Mouse (Mus musculus) urinary bladder, postnatal 10 days (tissue): ENCODE data around the gene Snu13.

Source experiments
- DNase-seq: peaks from one replicate; pipeline ENCODE4 v3.0.0; 2022; ENCODE audit warnings: low spot score

Snu13 gene

DNA sequence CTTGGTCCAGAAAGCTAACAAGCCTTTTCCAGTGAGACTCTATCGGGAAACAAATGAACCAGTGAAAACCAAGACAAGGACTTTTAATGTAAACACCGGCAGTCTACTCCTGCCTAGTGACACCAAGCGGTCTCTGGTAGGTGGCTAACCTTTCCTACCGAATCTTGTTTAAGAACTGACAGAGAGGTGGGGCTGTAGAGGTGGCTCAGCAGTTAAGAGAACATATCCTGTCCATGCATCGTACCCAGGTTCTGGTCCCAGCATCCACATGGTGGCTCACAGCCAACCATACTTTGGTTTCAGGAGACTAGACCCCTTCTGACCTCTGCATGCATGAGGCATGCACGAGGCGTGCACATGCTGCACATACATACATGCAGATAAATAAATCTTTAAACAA, 20.1 kb downstream of the Snu13 start:
- no peak for DNase-seq

DNA sequence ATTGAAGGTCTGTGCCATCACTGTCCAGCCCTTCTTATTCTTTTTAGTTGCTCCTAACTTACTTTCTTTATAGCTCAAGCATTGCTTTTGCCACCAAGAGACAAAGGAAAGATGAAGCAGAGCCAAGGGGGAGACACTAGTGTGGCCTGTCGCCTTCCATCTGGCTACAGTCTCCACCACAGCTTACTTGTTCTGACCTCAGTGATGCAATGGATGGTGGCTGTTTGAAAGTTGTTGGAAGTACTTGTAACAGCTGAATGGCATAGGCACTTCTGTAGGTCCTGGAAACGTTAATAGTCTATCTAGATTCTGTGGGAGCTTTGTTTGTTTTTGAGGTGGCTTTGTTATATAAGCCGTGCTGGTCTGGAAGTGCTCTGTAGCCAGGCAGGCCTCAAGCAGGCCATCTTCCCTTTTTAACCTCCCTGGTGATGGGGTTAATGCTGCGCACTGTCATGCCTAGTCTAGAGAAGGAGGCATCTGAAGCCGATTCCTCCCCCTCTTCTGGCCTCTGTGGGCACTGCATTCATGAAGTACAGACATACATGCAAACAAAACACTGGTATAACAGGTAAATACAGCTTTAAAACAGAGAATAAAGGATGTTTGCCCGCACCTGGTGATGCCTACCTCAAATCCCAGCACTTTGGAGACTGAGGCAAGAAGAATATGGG, 23.3 kb downstream of the Snu13 start:
- no peak for DNase-seq

DNA sequence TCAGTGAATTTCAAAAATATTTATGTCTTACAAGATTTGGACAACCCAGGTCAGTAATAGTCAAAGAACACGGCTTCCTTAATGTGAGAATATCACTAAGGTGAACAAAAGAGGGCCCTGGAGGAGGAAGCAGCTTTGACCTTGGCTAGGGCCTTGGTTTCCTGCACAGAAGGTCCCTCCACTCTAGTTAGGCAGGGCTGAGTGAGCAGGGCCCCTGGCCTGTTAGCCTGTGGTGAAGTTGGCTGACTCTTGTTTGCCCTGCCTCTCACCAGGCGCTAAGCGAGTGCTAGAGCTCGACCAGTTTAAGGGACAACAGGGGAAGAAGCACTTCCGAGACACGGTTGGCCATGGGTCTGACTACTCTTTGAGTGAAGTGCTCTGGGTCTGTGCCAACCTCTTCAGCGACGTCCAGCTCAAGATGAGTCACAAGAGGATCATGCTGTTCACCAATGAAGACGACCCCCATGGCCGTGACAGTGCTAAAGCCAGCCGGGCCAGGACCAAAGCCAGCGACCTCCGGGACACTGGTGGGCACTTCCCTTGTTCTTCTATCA, 24.8 kb downstream of the Snu13 start:
- DNase-seq, result no peak

- DNase-seq, result no peak
Observed at GRCm38 (mm10) chr15:82019288-82019687, 28.1 kb downstream of the Snu13 start.

- no peak for DNase-seq
Observed at GRCm38 (mm10) chr15:82017461-82017860, 29.9 kb downstream of the Snu13 start.

DNA sequence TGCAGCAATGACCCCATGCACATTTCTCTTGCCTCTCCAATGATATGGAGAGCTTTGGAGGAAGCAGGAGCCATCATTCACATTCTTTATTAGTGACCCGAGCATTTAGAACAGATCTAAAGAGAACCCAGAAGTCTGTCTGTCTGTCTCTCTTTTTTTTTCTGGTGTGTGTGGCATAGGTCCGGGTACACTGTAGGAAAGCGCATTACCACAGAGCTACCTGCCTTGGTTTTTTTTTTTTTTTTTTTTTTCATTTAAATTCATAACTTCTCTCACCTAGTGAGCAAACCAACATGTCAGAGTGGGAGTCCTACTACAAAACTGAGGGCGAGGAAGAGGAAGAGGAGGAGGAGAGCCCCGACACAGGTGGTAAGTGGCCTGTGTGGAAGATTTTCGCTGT, 30.6 kb downstream of the Snu13 start:
- no peak for DNase-seq

GRCm38 (mm10) chr15:82016101-82016808, 31.1 kb downstream of the Snu13 start:
- peak; percentile 97 for DNase-seq

GRCm38 (mm10) chr15:82015392-82016100, 31.9 kb downstream of the Snu13 start:
- DNase-seq, result no peak

DNA sequence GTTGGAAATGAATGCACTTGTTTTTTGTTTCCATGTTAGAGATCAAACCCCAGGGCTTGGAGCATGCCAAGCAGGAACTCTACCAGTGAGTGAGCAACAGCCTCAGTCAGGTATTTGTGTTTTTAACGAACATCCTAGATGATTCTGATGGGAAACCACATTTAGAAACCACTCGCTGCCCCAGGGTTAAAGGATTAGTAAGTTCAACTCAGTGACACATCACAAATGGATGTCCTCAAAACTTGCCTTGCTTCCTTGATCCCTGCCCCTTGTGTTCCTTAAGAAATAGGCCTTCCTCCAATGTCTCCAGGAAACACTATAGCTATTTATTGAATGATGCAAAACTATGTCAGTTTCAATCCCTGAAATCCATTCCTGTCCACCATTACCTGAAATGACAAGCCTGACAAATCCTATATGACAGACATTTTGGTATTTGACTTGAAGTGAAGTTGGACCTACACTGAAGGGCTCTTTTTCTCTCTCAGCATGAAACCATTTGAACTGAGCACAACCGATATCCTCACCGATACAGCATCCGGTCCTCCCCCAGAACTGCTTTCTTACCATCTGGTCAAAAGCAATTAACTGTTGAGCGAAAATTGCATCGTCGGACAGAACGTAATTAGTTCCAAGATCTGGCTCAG, 32.5 kb downstream of the Snu13 start:
- no peak for DNase-seq

- no peak for DNase-seq
Observed at GRCm38 (mm10) chr15:82011947-82012346, 35.5 kb downstream of the Snu13 start.

- DNase-seq, result no peak
Observed at GRCm38 (mm10) chr15:82004257-82004656, 43.1 kb downstream of the Snu13 start.

DNA sequence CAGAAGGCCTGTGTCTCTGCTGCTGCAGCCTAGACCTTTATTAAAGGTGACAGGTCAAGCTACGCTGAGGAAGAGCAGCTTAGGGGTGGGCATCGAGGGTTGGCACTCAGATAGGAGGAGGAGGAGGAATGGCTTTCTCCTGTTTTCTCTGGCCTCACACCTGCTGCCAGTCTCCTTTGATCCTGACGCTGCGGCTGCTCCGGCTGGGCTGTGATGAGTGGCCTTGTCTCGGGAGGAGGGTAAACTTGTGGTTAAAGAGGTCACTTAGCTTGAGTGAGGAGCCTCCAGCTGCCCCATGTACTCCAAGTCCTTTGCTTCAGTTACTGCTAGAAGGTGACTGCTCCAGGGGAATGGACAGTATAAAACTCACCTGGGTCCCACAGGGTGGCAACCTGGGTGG, 53.4 kb downstream of the Snu13 start:
- DNase-seq, result no peak

GRCm38 (mm10) chr15:81990549-81990948, 56.8 kb downstream of the Snu13 start:
- no peak for DNase-seq
